Mouse (Mus musculus) embryo, embryonic 10 days (tissue): Measurements from ENCODE around the gene Kat7.

Source experiments
- DNase-seq: peaks from one replicate; pipeline ENCODE4 v3.0.0-alpha.2; 2015; ENCODE audit warnings: low spot score

Kat7 gene

GRCm38 (mm10) chr11:95225448-95225847 is 84.6 kb downstream of the Kat7 start:
- DNase-seq = no peak
